ENCODE assay signal across 8 mouse cellular contexts in the genomic region with DNA sequence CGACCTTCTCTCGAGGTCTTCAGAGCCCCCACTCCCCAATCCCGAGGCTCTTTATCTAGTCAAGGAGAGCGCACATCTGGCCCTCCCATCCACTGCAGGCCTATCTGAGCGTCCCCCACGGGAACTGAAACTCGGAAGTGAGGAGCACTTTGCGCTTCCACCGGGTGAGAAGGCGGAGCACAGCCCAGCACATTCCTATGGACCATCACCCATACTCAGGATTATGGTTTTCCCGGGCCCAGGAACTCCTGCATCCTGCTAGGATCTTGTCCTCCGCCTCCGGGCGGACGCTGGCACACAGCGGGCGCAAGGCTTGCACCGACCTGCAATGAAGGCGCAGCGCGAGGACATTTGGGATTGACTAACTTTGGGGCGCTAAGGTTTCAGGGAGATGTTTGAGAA. TPM values are rescaled to one million over a fixed set of nuclear protein-coding genes. Genes with fewer than 3 reads are reported as not detected.
A peak's percentile ranks its signal among the peaks of the same experiment; 100 is the strongest.
DNase-seq lines count a peak whose midpoint lies in the region; ATAC-seq lines count a peak whose summit lies in the region.

No protein-coding gene starts in this region.

- peak overlapping the region; percentile 100 for H3K4me2 ChIP-seq in lung, embryonic 15.5 days
- H3K4me2 ChIP-seq in forebrain, embryonic 11.5 days (ENCODE audit: low read depth, low read length, severe bottlenecking) = peak overlapping the region; percentile 97
- H3K4me2 ChIP-seq in intestine, embryonic 15.5 days (replicated peaks) = peak overlapping the region; percentile 95
- peak overlapping the region; percentile 54 for H3K4me2 ChIP-seq in midbrain, embryonic 11.5 days

- no peak for DNase-seq in lung, postnatal 4 days
- no peak for DNase-seq in forebrain, embryonic 11.5 days (ENCODE audit: low spot score)
- DNase-seq in midbrain, embryonic 11.5 days (ENCODE audit: low spot score, missing footprints) = peak; percentile 96
- no peak for DNase-seq in cerebellum, adult 18-20 months
- no peak for DNase-seq in cerebellum, postnatal 14 days
- DNase-seq in kidney, postnatal 4 days = no peak

- under 1% methylated on average over 22 of the region's 22 CpGs for WGBS in lung, embryonic 15.5 days
- under 1% methylated on average over 22 of the region's 22 CpGs for WGBS in forebrain, embryonic 11.5 days
- under 1% methylated on average over 22 of the region's 22 CpGs for WGBS in intestine, embryonic 15.5 days
- WGBS in midbrain, embryonic 11.5 days = 2% methylated on average over 22 of the region's 22 CpGs

- peak overlapping the region; percentile 65 for H3K4me3 ChIP-seq in lung, embryonic 15.5 days
- H3K4me3 ChIP-seq in forebrain, embryonic 11.5 days (ENCODE audit: low read depth, low read length) = peak overlapping the region; percentile 13
- peak overlapping the region; percentile 70 for H3K4me3 ChIP-seq in intestine, embryonic 15.5 days (replicated peaks)
- peak overlapping the region; percentile 25 for H3K4me3 ChIP-seq in midbrain, embryonic 11.5 days (ENCODE audit: low read depth, low read length)

- ATAC-seq in lung, embryonic 15.5 days (ENCODE audit: borderline replicate concordance, extremely low read depth, low FRiP score, low TSS enrichment) = peak; percentile 21
- peak; percentile 26 for ATAC-seq in forebrain, embryonic 11.5 days (replicated peaks; ENCODE audit: low FRiP score)
- peak; percentile 49 for ATAC-seq in intestine, embryonic 15.5 days
- peak; percentile 23 for ATAC-seq in midbrain, embryonic 11.5 days (ENCODE audit: low FRiP score)

- H3K9ac ChIP-seq in lung, embryonic 15.5 days = peak overlapping the region; percentile 35
- peak overlapping the region; percentile 45 for H3K9ac ChIP-seq in forebrain, embryonic 11.5 days (ENCODE audit: low read length)
- peak overlapping the region; percentile 42 for H3K9ac ChIP-seq in intestine, embryonic 15.5 days
- H3K9ac ChIP-seq in midbrain, embryonic 11.5 days (ENCODE audit: low read length) = peak overlapping the region; percentile 13; the same call in 1 of the 2 replicates

- H3K36me3 ChIP-seq in lung, embryonic 15.5 days = no peaks in the 10 kb centered on the region
- no peaks in the 10 kb centered on the region for H3K36me3 ChIP-seq in forebrain, embryonic 11.5 days (ENCODE audit: control insufficient read depth, insufficient read depth, low read length)
- H3K36me3 ChIP-seq in intestine, embryonic 15.5 days = no peaks in the 10 kb centered on the region
- no peaks in the 10 kb centered on the region for H3K36me3 ChIP-seq in midbrain, embryonic 11.5 days (ENCODE audit: control insufficient read depth, insufficient read depth, low read length)

- H3K9me3 ChIP-seq in lung, embryonic 15.5 days = no peaks in the 10 kb centered on the region
- no peaks in the 10 kb centered on the region for H3K9me3 ChIP-seq in forebrain, embryonic 11.5 days (ENCODE audit: control insufficient read depth, low read length)
- H3K9me3 ChIP-seq in intestine, embryonic 15.5 days = no peaks in the 10 kb centered on the region
- H3K9me3 ChIP-seq in midbrain, embryonic 11.5 days (ENCODE audit: control insufficient read depth, low read length) = no peaks in the 10 kb centered on the region

- H3K27ac ChIP-seq in lung, embryonic 15.5 days = peak overlapping the region; percentile 69
- H3K27ac ChIP-seq in forebrain, embryonic 11.5 days (ENCODE audit: low read depth, low read length) = no peak overlapping the region; the same call in 1 of the 2 replicates
- peak overlapping the region; percentile 62 for H3K27ac ChIP-seq in intestine, embryonic 15.5 days
- H3K27ac ChIP-seq in midbrain, embryonic 11.5 days (ENCODE audit: low read depth, low read length) = 0 out of 2 replicates have a peak overlapping the region, but pooled peaks have one; percentile 2

- peaks cover 26% of the 10 kb centered on the region for H3K4me1 ChIP-seq in lung, embryonic 15.5 days
- peaks cover 11% of the 10 kb centered on the region; the same call in 1 of the 2 replicates for H3K4me1 ChIP-seq in forebrain, embryonic 11.5 days (replicated peaks; ENCODE audit: control insufficient read depth, insufficient read depth, low read length)
- peaks cover 13% of the 10 kb centered on the region for H3K4me1 ChIP-seq in intestine, embryonic 15.5 days (replicated peaks)
- peaks cover 18% of the 10 kb centered on the region for H3K4me1 ChIP-seq in midbrain, embryonic 11.5 days (ENCODE audit: control insufficient read depth, insufficient read depth, low read length)

- H3K27me3 ChIP-seq in lung, embryonic 15.5 days = peaks cover 51% of the 10 kb centered on the region
- H3K27me3 ChIP-seq in forebrain, embryonic 11.5 days (ENCODE audit: control insufficient read depth, insufficient read depth, low read length) = peaks cover 6% of the 10 kb centered on the region
- H3K27me3 ChIP-seq in intestine, embryonic 15.5 days (replicated peaks) = peaks cover 21% of the 10 kb centered on the region
- H3K27me3 ChIP-seq in midbrain, embryonic 11.5 days (ENCODE audit: control insufficient read depth, insufficient read depth, low read length) = peaks cover 21% of the 10 kb centered on the region

RNA-seq across cellular contexts. Expression of a gene that starts 0.7 kb away (rescaled TPM):
- 6.3 and 6.6 TPM in 2 replicates for polyA plus RNA-seq in lung, embryonic 15.5 days (2015; fragmentation: Nextera tagmentation; extraction: Ambion mirVana)
- polyA plus RNA-seq in forebrain, embryonic 11.5 days (2014; fragmentation: Nextera tagmentation; extraction: Ambion mirVana) = 16.3 and 18.4 TPM in 2 replicates
- polyA plus RNA-seq in intestine, embryonic 15.5 days (2015; fragmentation: Nextera tagmentation; extraction: Ambion mirVana) = 5.3 and 5.4 TPM in 2 replicates
- 8.6 and 10.2 TPM in 2 replicates for polyA plus RNA-seq in midbrain, embryonic 11.5 days (2014; fragmentation: Nextera tagmentation; extraction: Ambion mirVana)

RNA-seq across cellular contexts. Expression of a gene that starts 27.4 kb away (rescaled TPM):
- polyA plus RNA-seq in lung, embryonic 15.5 days (2015; fragmentation: Nextera tagmentation; extraction: Ambion mirVana) = 0.89 and 1.0 TPM in 2 replicates
- polyA plus RNA-seq in forebrain, embryonic 11.5 days (2014; fragmentation: Nextera tagmentation; extraction: Ambion mirVana) = 2.5 and 3.0 TPM in 2 replicates
- 0.55 and 0.69 TPM in 2 replicates for polyA plus RNA-seq in intestine, embryonic 15.5 days (2015; fragmentation: Nextera tagmentation; extraction: Ambion mirVana)
- polyA plus RNA-seq in midbrain, embryonic 11.5 days (2014; fragmentation: Nextera tagmentation; extraction: Ambion mirVana) = 2.7 and 3.5 TPM in 2 replicates

RNA-seq across cellular contexts. Expression of a gene that starts 37.3 kb away (rescaled TPM):
- polyA plus RNA-seq in lung, embryonic 15.5 days (2015; fragmentation: Nextera tagmentation; extraction: Ambion mirVana) = 107 and 117 TPM in 2 replicates
- polyA plus RNA-seq in forebrain, embryonic 11.5 days (2014; fragmentation: Nextera tagmentation; extraction: Ambion mirVana) = 90.3 and 92.5 TPM in 2 replicates
- polyA plus RNA-seq in intestine, embryonic 15.5 days (2015; fragmentation: Nextera tagmentation; extraction: Ambion mirVana) = 63.7 and 67.0 TPM in 2 replicates
- polyA plus RNA-seq in midbrain, embryonic 11.5 days (2014; fragmentation: Nextera tagmentation; extraction: Ambion mirVana) = 108 and 111 TPM in 2 replicates

RNA-seq across cellular contexts. Expression of a gene that starts 58.3 kb away (rescaled TPM):
- 4.9 and 6.1 TPM in 2 replicates for polyA plus RNA-seq in lung, embryonic 15.5 days (2015; fragmentation: Nextera tagmentation; extraction: Ambion mirVana)
- 18.0 and 18.8 TPM in 2 replicates for polyA plus RNA-seq in forebrain, embryonic 11.5 days (2014; fragmentation: Nextera tagmentation; extraction: Ambion mirVana)
- 8.7 and 9.3 TPM in 2 replicates for polyA plus RNA-seq in intestine, embryonic 15.5 days (2015; fragmentation: Nextera tagmentation; extraction: Ambion mirVana)
- polyA plus RNA-seq in midbrain, embryonic 11.5 days (2014; fragmentation: Nextera tagmentation; extraction: Ambion mirVana) = 19.2 and 20.4 TPM in 2 replicates

Comparison
In these comparisons a context has a peak if more than half of its experiments do, and no peak if none do; other contexts are left out.
1. H3K4me3 ChIP-seq: peak in every context shown above with its lines; median percentile 70 in intestine, embryonic 15.5 days; 65 in lung, embryonic 15.5 days; 25 in midbrain, embryonic 11.5 days; 13 in forebrain, embryonic 11.5 days.